ENCODE assay signal across 20 mouse cellular contexts in the genomic region with DNA sequence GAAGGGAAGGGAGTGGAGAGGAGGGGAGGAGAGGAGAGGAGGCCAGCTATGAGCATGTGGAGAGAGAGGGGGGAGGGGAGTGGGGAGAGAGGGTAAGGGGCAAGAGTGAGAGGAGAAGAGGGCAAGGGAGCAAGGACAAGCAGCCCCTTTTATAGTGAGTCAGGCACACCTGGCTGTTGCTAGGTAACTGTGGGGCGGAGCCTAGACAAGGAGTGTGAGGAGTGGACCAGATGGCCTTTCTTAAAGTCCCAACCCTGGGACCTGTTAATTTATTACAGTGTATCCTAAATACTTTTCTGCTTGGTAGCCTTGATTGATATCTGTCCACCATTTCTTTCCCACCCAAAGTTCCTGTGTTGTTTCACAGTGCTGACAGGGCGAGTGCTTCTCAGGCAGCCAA. TPM values are rescaled to one million over a fixed set of nuclear protein-coding genes. Genes with fewer than 3 reads are reported as not detected.
DNase-seq lines count a peak whose midpoint lies in the region; ATAC-seq and TF ChIP-seq lines count a peak whose summit lies in the region.
"Had no signal": no experiment of that assay in that cellular context is flagged by ENCODE, and none has a peak within 500 bp of the region (broad histone marks: within the 10 kb centered on the region; RNA-seq: fewer than 3 reads in every experiment).

No protein-coding gene starts in this region.

- H3K9ac ChIP-seq in lung, embryonic 14.5 days: no peak overlapping the region
- no peak overlapping the region for H3K9ac ChIP-seq in stomach, postnatal 0 days (ENCODE audit: low read length)
- H3K9ac ChIP-seq: embryonic facial prominence, embryonic 12.5 days; forebrain, embryonic 12.5 days; heart, embryonic 15.5 days; hindbrain, embryonic 13.5 days had no signal

- H3K36me3 ChIP-seq in lung, embryonic 14.5 days (ENCODE audit: insufficient read depth): no peaks in the 10 kb centered on the region
- H3K36me3 ChIP-seq in stomach, postnatal 0 days (ENCODE audit: control insufficient read depth, insufficient read depth, low read length): no peaks in the 10 kb centered on the region
- H3K36me3 ChIP-seq: embryonic facial prominence, embryonic 12.5 days; forebrain, embryonic 12.5 days; heart, embryonic 15.5 days; hindbrain, embryonic 13.5 days had no signal

- no peak overlapping the region for H3K4me2 ChIP-seq in lung, embryonic 14.5 days
- no peak overlapping the region for H3K4me2 ChIP-seq in stomach, postnatal 0 days (replicated peaks; ENCODE audit: low read depth)
- H3K4me2 ChIP-seq: embryonic facial prominence, embryonic 12.5 days; forebrain, embryonic 12.5 days; heart, embryonic 11.5 days; heart, embryonic 15.5 days; hindbrain, embryonic 13.5 days had no signal

- peak; percentile 9 for DNase-seq in lung, embryonic 14.5 days
- DNase-seq in lung, postnatal 10 days: no peak
- DNase-seq in A20 (ENCODE audit: low read depth, low spot score) (peak; percentile 45), ES-CJ7 (ENCODE audit: low read depth, low spot score) (peak; percentile 25)
- DNase-seq in stomach, postnatal 0 days (ENCODE audit: low spot score): peak; percentile 66
- DNase-seq in urinary bladder, adult 18-20 months (ENCODE audit: low spot score in 2 of 2): no peak
- DNase-seq: adrenal gland, postnatal 14 days; cerebellum, adult 11-12 months; cerebellum, adult 9-10 months; cerebellum, postnatal 25 days; gastrocnemius, postnatal 10 days; heart, adult 2 months; heart, postnatal 14 days had no signal

- H3K4me1 ChIP-seq in lung, embryonic 14.5 days (ENCODE audit: insufficient read depth): no peaks in the 10 kb centered on the region
- no peaks in the 10 kb centered on the region for H3K4me1 ChIP-seq in stomach, postnatal 0 days (replicated peaks; ENCODE audit: control insufficient read depth, insufficient read depth)
- H3K4me1 ChIP-seq: embryonic facial prominence, embryonic 12.5 days had no signal

- 80% methylated on average over 2 of the region's 2 CpGs for WGBS in lung, embryonic 14.5 days
- 73% methylated on average over 2 of the region's 2 CpGs for WGBS in stomach, postnatal 0 days

- no peak; the same call in 1 of the 2 replicates for ATAC-seq in lung, embryonic 14.5 days (ENCODE audit: insufficient read depth)
- ATAC-seq in stomach, postnatal 0 days (ENCODE audit: low FRiP score, low TSS enrichment): no peak
- ATAC-seq: activated CD4-positive, CD25-positive, alpha-beta regulatory T cell, adult 4 months; forebrain, embryonic 16.5 days had no signal

- no peak for TF ChIP-seq EP300 in stomach, postnatal 0 days (optimal IDR thresholded peaks at IDR 0.05)

- H3K27me3 ChIP-seq in lung, embryonic 14.5 days (ENCODE audit: insufficient read depth, low read length): no peaks in the 10 kb centered on the region
- H3K27me3 ChIP-seq in stomach, postnatal 0 days (ENCODE audit: control insufficient read depth, insufficient read depth, low read length): no peaks in the 10 kb centered on the region
- H3K27me3 ChIP-seq: embryonic facial prominence, embryonic 12.5 days; forebrain, embryonic 12.5 days; hindbrain, embryonic 13.5 days had no signal

- no peaks in the 10 kb centered on the region for H3K9me3 ChIP-seq in lung, embryonic 14.5 days (ENCODE audit: low read depth, low read length)
- H3K9me3 ChIP-seq in stomach, postnatal 0 days (ENCODE audit: control insufficient read depth, low read length): no peaks in the 10 kb centered on the region
- H3K9me3 ChIP-seq: embryonic facial prominence, embryonic 12.5 days; forebrain, embryonic 12.5 days; heart, embryonic 15.5 days; hindbrain, embryonic 13.5 days had no signal

- H3K27ac ChIP-seq in lung, embryonic 14.5 days (ENCODE audit: low read depth): no peak overlapping the region
- H3K27ac ChIP-seq in stomach, postnatal 0 days (replicated peaks): no peak overlapping the region
- H3K27ac ChIP-seq: embryonic facial prominence, embryonic 12.5 days; forebrain, embryonic 12.5 days; heart, adult 2 months; heart, embryonic 15.5 days; hindbrain, embryonic 13.5 days had no signal

- H3K4me3 ChIP-seq in lung, embryonic 14.5 days (ENCODE audit: low read depth, low read length): no peak overlapping the region
- H3K4me3 ChIP-seq in stomach, postnatal 0 days (ENCODE audit: low read depth, low read length): no peak overlapping the region
- H3K4me3 ChIP-seq: embryonic facial prominence, embryonic 12.5 days; forebrain, embryonic 12.5 days; heart, adult 2 months; heart, embryonic 15.5 days; hindbrain, embryonic 13.5 days had no signal

- TF ChIP-seq CTCF in lung, embryonic 14.5 days (IDR thresholded peaks at IDR 0.05; ENCODE audit: low read depth): no peak
- no peak for TF ChIP-seq CTCF in stomach, postnatal 0 days (IDR thresholded peaks at IDR 0.05; ENCODE audit: low read depth)

RNA-seq across cellular contexts. Expression of a gene that starts 36.1 kb away (rescaled TPM):
- polyA plus RNA-seq in lung, embryonic 14.5 days (2014; fragmentation: Nextera tagmentation; extraction: Ambion mirVana): not detected in 2 replicates
- 0.02 and 0.07 TPM in 2 replicates for polyA plus RNA-seq in stomach, postnatal 0 days (2015; fragmentation: Nextera tagmentation; extraction: Ambion mirVana)
- polyA plus RNA-seq: embryonic facial prominence, embryonic 12.5 days; heart, adult 2 months; heart, embryonic 11.5 days; heart, embryonic 15.5 days had no signal

Comparison
In these comparisons a context has a peak if more than half of its experiments do, and no peak if none do; other contexts are left out.
1. DNase-seq: peak in lung, embryonic 14.5 days (single experiment), A20 (single experiment), ES-CJ7 (single experiment) and stomach, postnatal 0 days (single experiment); none in lung, postnatal 10 days (single experiment) and urinary bladder, adult 18-20 months (0 of 2).